Mouse (Mus musculus): ENCODE measurements at regions not wholly inside any gene's neighbourhood (a gene's known extent, or its start where the extent isn't known, plus 50 kb on each side); places are given as distances from the start of the nearest gene placed in this dataset.

GRCm38 (mm10) chr9:90823574-90824280, 538.5 kb upstream of the Zic4 start:
- DNase-seq (ENCODE audit: extremely low spot score in 1 of 2, low spot score in 1 of 2) = no peak

DNA sequence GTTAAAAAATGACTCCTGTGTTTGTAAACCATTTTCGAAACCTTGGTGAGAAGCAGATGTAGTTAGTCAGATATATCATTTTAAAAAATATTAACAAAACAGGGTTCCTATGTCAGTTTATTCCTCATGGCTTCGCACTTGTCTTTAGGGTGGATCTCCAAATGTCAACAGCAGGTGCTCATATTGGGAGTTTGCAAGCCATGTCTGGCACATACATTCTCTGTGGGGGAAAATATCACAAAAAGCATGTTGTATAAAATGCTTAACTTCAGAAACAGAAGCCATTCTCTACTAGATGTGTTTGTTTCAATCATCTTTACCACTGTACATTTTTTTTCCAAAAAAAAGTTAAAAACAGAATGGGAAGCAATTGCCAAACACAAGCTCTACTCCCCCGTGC, 534.7 kb upstream of the Zic4 start:
- no peak for DNase-seq (ENCODE audit: extremely low spot score in 1 of 2, low spot score in 1 of 2)

DNA sequence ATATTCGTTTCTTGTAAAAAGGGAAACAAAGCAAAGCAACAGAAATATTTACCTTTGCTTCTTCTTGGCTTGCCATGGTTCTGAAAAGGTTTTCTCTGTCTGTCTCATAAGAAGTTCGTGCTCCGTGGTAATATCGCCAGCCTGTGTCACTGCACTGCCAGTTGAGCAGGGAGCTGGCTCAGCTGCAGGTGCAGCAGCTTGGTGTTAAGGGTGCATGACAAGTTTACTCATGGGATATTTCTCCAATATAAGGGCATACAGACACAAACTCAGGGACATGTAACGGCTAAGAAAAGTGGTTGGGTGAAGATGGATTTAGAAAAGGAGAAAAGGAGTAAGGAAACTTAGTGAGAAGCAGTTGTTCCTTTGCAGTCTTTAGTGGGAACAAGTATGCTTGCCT, 533.5 kb upstream of the Zic4 start:
- DNase-seq (ENCODE audit: extremely low spot score in 1 of 2, low spot score in 1 of 2) = no peak

DNA sequence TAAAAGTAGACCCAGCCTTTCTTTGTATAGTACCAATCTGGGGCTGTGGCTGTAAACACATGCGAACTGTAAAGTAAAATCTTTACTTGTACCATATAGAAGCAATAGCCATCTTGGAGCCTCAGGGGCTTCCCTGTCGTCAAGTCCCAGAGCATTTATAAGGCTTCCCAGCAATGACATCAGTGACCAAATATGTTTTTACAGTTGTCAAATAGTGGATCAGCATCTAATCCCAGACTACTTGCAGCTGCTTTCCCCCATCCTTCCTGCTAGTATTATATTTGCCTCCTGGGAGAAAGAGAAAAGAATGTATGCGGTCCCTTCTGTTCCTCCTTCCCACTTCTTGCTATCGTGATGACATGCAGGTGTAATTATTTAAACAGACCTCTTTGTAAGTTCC, 531.5 kb upstream of the Zic4 start:
- DNase-seq (ENCODE audit: extremely low spot score in 1 of 2, low spot score in 1 of 2) = no peak

- no peak for DNase-seq (ENCODE audit: extremely low spot score in 1 of 2, low spot score in 1 of 2)
These were observed 528.3 kb upstream of the Zic4 start for GRCm38 (mm10) chr9:90833743-90834539.

GRCm38 (mm10) chr9:90838184-90838926, 523.9 kb upstream of the Zic4 start:
- DNase-seq (ENCODE audit: extremely low spot score in 1 of 2, low spot score in 1 of 2) = no peak

- no peak for DNase-seq (ENCODE audit: extremely low spot score in 1 of 2, low spot score in 1 of 2)
These were observed 511.2 kb upstream of the Zic4 start for GRCm38 (mm10) chr9:90851044-90851443.

- no peak for DNase-seq (ENCODE audit: extremely low spot score in 1 of 2, low spot score in 1 of 2)
These were observed 490.6 kb upstream of the Zic4 start for GRCm38 (mm10) chr9:90871636-90872035.

DNA sequence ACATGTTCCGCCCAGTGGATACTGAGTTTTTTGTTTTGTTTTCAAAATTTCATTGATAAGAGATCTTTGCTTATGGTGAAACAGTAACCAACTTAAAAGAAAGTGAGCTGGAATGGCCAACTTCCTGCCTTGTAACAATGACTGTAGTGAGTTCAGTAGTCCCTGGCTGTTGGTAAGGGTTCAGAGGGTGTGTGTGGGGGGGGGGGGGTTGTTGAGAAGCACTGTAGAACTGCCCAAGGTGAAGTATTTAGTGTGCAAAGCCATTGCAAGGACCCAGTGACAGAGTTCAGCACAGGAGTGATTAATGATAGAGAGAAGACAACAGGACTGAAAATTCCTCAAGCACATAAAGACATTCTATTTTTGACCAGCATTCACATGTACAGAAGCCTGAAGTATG, 477.7 kb upstream of the Zic4 start:
- no peak for DNase-seq (ENCODE audit: extremely low spot score in 1 of 2, low spot score in 1 of 2)

DNA sequence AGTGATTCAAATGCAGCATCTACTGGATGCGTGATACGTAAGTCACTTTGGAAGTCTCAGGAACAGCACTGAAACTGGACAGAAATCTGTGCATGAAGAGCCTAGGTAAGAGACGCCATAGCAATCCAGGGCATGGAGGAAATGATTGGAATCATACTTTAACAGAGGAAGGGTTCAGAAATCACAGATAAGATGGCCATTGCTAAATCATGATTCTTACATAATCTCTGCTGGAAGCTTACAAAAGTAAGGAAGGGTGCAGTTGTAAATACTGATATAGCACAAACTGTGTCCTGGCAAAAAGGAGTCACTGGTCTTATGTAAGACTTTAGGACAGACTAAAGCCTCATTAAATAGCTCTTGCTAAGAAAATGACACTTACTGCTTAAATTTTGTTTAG, 474.8 kb upstream of the Zic4 start:
- DNase-seq (ENCODE audit: extremely low spot score in 1 of 2, low spot score in 1 of 2) = no peak

DNA sequence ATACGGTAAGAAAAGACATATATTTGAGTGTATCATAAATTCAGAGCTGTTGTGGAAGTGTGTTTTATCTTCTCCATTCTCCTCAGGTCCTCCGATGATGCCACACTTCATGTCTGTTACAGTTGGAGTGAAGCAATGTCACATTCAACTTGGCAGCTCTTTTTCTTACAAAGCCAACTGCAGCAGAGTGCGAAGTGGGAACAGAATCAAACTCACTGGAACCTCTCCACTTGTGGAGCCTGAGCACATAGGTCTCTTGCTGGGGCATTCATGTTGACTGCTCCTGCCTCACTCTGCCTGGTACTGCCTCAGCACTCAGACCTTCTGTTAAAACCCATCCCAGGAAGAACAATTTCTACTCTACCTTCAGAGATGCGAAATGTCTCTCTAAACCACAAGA, 471.4 kb upstream of the Zic4 start:
- no peak for DNase-seq (ENCODE audit: extremely low spot score in 1 of 2, low spot score in 1 of 2)

GRCm38 (mm10) chr9:90892816-90893215, 469.4 kb upstream of the Zic4 start:
- no peak for DNase-seq (ENCODE audit: extremely low spot score in 1 of 2, low spot score in 1 of 2)

DNA sequence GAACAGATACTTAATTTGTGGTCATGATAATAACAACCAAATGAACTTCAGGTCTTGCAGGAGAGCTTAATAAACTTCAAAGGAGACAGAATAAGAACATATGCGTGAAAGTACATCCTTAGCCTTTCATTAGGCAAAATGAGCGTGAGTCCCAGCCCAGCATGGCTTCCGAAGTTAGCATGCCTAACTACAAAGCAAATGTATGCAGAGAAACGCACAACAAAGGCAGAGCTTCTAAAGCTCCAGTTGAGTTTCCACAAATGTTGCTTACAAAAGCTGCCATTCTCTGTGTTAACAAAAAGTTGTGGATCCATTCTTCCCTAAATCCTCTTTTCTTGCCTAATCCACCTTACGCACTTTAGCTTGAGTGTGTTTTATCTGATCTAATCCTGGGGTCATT, 458.7 kb upstream of the Zic4 start:
- no peak for DNase-seq (ENCODE audit: extremely low spot score in 1 of 2, low spot score in 1 of 2)

GRCm38 (mm10) chr9:90906106-90906505, 456.1 kb upstream of the Zic4 start:
- DNase-seq (ENCODE audit: extremely low spot score in 1 of 2, low spot score in 1 of 2) = no peak

DNA sequence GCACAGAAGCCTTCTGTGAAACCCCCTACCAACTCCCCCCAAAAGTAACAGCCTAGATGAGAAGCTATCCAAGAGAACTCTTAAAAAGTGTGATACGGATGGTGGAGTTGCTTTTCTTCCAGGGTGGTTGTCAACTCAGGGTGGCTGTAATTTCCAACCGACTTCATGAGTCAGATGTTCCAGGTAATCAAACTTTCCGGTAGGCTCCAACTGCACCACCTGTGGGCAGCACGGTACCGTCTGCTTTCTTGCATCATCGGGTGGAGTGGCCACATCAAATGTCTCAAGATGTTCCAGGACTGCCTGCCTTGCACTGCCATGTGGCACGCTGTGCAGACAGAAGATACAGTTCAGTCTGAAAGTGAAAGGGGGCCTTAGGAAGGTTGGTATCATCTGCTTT, 455.5 kb upstream of the Zic4 start:
- DNase-seq (ENCODE audit: extremely low spot score in 1 of 2, low spot score in 1 of 2) = no peak

DNA sequence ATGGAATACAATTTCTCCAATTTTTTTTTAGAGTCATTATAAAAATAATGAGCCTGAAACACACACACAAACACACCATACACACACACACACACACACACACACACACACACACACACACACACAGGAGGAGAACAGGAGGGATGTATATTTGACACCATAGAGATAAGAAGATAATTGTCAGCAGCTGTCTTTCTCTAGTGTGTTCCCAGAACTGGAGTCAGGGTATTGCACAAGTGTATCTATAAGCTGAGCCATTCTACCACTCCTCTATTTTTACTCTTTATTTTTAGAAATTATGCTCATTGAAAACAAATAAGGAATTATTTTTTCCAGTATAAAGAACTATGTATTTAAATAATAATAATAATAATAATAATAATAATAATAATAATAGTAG, 407.6 kb upstream of the Zic4 start:
- no peak for DNase-seq (ENCODE audit: extremely low spot score in 1 of 2, low spot score in 1 of 2)

DNA sequence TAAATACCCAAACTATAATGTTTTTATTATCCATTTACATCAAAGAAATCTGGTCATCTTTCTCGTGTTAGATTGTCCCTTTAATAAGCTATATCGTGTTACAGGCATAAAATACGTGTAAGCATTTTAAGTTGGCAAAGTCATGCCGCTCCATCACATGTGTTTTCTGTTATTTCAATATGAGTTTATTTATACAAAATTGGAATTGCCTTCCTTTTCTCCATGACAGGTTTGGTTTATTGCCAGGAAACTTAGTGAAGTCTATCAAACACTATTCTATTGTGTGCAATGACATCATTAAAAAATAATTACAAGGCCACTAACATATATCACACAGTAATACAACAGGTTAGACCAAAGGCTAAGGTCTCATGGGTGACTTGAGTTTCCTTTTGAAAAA, 400.8 kb upstream of the Zic4 start:
- no peak for DNase-seq (ENCODE audit: extremely low spot score in 1 of 2, low spot score in 1 of 2)

DNA sequence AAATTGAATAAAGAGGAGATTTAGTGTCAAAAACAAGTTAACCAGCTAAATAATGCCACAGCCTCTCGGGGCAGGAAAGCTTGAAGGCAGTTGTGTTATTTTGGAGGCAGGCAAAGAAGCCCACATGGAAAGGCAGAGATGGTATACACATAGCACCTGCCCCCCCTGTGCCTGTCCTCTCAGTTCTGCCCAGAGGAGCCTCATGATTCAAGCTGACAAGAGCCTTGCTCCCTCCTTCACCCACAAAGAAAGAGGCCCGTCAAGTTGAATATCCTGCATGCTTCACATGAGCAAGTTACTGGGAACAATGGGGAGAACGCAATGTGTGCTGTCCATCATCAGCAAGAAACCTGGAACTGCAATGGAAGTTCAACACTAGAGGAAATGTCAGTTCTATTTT, 398.2 kb upstream of the Zic4 start:
- DNase-seq (ENCODE audit: extremely low spot score in 1 of 2, low spot score in 1 of 2) = no peak

GRCm38 (mm10) chr9:90978730-90979129, 383.5 kb upstream of the Zic4 start:
- no peak for DNase-seq (ENCODE audit: extremely low spot score in 1 of 2, low spot score in 1 of 2)

DNA sequence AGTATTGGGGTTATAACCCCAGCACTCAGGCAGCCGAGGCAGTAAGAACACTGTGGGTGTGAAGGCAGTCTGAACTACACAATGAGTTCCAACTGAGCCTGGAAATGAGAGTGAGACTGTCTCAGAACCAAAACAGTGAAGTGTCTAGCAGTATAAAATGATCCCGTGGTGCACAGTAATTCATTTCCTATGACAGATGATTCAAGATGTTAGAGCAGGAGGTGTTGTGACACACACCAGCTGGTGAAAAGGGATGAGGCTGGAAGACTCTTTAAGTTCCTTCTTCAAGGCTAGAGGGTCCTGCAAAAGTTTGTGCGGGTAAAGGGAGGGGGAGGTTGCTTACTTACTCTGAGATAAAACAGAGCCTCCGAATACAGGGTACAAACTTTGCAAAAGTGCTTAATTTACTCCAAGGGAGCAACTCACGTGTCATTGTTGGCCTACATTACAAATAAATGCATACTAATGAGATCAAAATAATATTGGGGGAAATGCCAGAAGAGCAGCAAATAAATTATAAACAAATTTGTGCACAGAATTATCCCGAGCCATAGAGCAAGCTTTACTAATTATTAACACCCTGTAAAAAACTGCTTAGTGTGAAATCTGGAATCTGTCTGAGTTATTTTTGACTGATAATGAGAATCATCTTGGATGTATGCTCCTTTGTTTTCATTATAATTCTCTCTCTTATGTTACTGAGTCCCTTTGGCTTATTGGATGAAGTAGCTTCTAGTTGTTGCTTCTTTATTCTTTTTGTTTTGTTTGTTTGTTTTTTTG, 382.0 kb upstream of the Zic4 start:
- peak in 1 of 2 experiments; percentile 9 for DNase-seq (ENCODE audit: extremely low spot score in 1 of 2, low spot score in 1 of 2)

- no peak for DNase-seq (ENCODE audit: extremely low spot score in 1 of 2, low spot score in 1 of 2)
These were observed 363.0 kb upstream of the Zic4 start for GRCm38 (mm10) chr9:90999178-90999577.
